Mouse (Mus musculus) adrenal gland, adult 10 weeks (tissue): ENCODE measurements around the gene Btbd6. TPM values are rescaled to one million over a fixed set of nuclear protein-coding genes. Genes with fewer than 3 reads are reported as not detected.

Experiments used
- polyA plus RNA-seq: library from polyadenylated mRNA; stranded (reverse); fragments of 350-450 nt; fragmentation: Illumina TruSeq; extraction: RNeasy Lipid Tissue Mini Kit (QIAGEN cat#74804); gene quantifications from one replicate; pipeline ENCODE4 v1.2.3, GENCODE M21; 2014; ENCODE audit warnings: low read depth, low replicate concordance

Gene Btbd6
- polyA plus RNA-seq, result 1.1 TPM

GRCm38 (mm10) chr12:112976371-112977073 is at the start of gene Btbd6:
TSS of gene Btbd6 (plus strand) at chr12:112976482.

GRCm38 (mm10) chr12:112929562-112930352 is 46.5 kb upstream of the Btbd6 start, which contains the start of gene Jag2:
TSS of gene Jag2 (minus strand) at chr12:112929776.

GRCm38 (mm10) chr12:112941776-112942713 is 34.2 kb upstream of the Btbd6 start, which contains the start of gene Nudt14:
TSS of gene Nudt14 (minus strand) at chr12:112942124.

GRCm38 (mm10) chr12:113000294-113001132 is 24.2 kb downstream of the Btbd6 start, which contains the start of gene Brf1:
TSS of gene Brf1 (minus strand) at chr12:113000704.

GRCm38 (mm10) chr12:113013604-113014558 is 37.6 kb downstream of the Btbd6 start, which contains the start of gene Pacs2:
TSS of gene Pacs2 (plus strand) at chr12:113014508.

Other genes starting within 250 kb of the Btbd6 start
- not detected for gene Pld4, start 215.8 kb upstream of the Btbd6 start, polyA plus RNA-seq
- 1.1 TPM for gene Ahnak2, start 173.8 kb upstream of the Btbd6 start, polyA plus RNA-seq
- gene Clba1, start 167.5 kb upstream of the Btbd6 start, polyA plus RNA-seq, result 1.9 TPM
- 6.9 TPM for gene Cdca4, start 147.1 kb upstream of the Btbd6 start, polyA plus RNA-seq
- not detected for gene Gpr132, start 108.3 kb upstream of the Btbd6 start, polyA plus RNA-seq
- 0.12 TPM for gene Jag2, start 46.7 kb upstream of the Btbd6 start, polyA plus RNA-seq
- gene Nudt14, start 34.4 kb upstream of the Btbd6 start, polyA plus RNA-seq, result 0.93 TPM
- gene Brf1, start 24.2 kb downstream of the Btbd6 start, polyA plus RNA-seq, result 20.1 TPM
- 7.3 TPM for gene Pacs2, start 38.0 kb downstream of the Btbd6 start, polyA plus RNA-seq
- not detected for gene Tex22, start 98.0 kb downstream of the Btbd6 start, polyA plus RNA-seq
- gene Mta1, start 121.8 kb downstream of the Btbd6 start, polyA plus RNA-seq, result 21.4 TPM
- gene Crip2, start 163.8 kb downstream of the Btbd6 start, polyA plus RNA-seq, result 0.58 TPM
- gene Crip1, start 169.8 kb downstream of the Btbd6 start, polyA plus RNA-seq, result 0.82 TPM
- gene Tedc1, start 179.9 kb downstream of the Btbd6 start, polyA plus RNA-seq, result not detected
- gene Tmem121, start 209.4 kb downstream of the Btbd6 start, polyA plus RNA-seq, result not detected